Mouse (Mus musculus) embryo, embryonic 10 days (tissue): Measurements from ENCODE around the gene Wwtr1.

Experiments
- DNase-seq: peaks from one replicate; pipeline ENCODE4 v3.0.0-alpha.2; 2015; ENCODE audit warnings: low spot score

Gene Wwtr1

DNA sequence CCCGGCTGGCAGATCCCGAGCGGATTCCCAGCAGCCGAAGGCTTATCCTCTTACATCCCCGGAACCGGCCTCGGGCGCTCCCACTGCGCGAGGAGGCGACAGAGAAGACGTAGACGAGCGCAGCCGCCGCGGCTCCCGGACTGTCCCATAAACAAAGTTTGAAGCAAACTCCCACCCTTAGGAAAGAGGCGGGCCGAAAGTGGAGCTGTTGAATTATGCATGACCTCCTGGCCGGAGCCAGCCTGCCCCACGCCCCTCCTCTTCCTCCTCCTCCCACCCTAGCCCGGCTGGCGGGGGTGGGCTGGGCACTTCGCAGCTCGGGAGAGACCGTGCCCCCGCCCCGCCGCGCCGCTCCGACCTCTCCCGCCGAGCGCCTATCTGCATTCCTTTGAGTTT, at the start of gene Wwtr1:
TSS of gene Wwtr1 (minus strand) at position 251 of the 396 bp plus-strand sequence.
- DNase-seq, result peak; percentile 95

- DNase-seq, result no peak
These were observed 44.0 kb upstream of the Wwtr1 start for GRCm38 (mm10) chr3:57619718-57620117.

DNA sequence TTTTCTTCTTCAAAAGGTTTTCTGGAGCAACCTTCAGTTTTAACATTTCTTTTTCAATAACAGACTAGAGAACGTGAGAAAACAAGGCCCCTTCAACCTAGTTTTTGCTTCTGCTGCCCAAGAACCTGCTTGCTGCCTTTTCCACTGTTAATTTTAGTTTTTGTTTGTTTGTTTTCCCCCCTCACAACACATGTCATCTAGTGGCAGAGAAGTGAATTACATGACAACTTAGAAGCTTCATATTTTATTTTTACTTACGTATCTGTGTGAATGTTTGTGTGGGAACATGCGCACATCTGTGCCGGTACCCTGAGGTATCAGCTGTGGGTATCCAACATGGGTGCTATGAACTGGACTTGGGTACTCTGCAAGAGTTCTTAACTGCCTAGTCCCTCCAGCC, 39.9 kb upstream of the Wwtr1 start:
- DNase-seq, result no peak

- no peak for DNase-seq
These were observed 36.8 kb upstream of the Wwtr1 start for GRCm38 (mm10) chr3:57612430-57612997.

DNA sequence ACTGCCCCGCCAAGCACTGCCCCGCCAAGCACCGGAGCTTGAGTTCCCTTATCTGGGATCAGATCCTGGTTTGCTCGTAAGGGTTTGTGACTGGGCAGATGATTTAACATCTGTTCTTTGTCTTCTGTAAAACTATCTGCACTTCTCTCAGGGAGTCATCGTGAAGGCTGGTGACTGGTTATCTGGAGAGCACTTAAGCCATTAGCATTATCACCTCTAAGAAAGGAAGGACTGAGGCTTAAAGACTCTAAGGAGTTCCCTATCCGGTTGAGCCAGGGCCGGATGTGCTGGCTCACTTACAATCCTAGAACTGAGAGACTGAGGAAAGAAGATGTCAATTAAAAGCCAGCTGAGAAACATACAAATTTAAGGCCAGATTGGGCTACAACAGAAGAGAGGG, 36.1 kb upstream of the Wwtr1 start:
- no peak for DNase-seq

DNA sequence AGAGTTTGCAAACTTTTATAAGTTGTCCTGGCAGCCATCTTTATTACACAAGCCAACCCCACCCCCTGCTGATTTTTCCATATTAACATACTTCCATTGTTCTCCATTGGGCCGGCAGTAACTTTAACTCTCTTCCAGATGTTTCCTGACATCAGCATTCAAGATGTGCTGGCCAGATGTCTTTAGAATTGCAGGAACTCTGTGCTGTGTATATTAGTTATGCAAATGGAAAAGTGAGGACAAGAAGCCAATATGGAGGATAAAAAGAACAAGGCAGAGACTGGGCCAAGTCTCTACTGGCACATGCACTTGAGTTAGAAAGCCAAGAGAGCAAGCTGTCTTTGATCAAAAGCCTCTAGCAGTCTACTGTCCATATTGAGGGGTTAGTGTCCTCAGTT, 28.9 kb upstream of the Wwtr1 start:
- no peak for DNase-seq

DNA sequence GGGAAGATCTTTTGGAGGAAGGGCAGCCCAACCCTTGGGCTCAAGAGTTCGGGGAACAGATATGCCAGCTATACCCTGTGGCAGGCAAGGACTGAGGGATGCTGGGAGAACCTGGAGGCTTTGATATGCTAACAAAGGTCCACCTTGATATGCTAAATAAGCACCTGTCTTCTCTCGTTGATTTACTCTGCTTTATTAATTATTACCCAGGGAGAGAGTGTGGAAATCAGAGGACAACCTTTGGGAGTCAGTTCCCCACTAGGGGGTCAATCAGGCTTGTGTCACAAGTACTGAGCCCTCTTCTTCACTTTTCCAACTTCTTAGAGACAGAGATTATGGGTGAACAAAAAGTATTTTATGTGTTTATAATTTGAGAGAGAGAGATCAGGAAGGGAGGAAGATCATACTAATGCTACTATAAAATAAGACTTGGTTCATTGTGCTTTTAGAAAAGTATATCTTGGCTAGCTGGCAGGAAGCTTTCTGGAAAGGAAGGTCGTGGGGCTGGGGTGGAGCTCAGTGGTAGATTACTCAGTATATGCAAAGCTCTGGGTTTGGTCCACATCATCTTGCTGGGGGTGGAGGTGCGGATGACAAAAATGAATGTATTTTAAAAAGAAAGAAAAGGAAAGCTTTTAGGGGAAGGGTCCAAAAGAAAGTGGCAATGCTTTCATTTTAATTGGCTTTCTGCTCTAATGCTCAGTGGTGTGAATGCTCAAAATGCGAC, 28.3 kb upstream of the Wwtr1 start:
- no peak for DNase-seq

DNA sequence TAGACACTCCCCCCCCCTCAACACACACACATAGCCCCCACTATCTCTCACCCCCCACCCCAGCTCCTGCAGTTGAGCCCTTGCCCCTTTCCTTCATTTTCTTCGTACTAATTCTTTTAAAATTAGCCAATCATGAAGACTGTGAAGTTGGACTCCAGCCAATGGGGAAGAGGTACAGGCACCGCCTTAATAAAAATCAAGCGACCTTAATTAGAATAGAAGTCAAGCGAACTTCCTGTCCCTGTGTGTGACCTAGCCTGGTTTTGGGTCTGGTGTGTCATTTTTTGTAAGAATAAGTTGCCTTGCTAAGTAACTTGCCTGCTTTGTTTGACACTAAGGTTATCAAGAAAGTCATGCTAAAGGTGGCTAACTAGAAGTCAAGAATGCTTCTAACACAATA, 26.9 kb upstream of the Wwtr1 start:
- no peak for DNase-seq

DNA sequence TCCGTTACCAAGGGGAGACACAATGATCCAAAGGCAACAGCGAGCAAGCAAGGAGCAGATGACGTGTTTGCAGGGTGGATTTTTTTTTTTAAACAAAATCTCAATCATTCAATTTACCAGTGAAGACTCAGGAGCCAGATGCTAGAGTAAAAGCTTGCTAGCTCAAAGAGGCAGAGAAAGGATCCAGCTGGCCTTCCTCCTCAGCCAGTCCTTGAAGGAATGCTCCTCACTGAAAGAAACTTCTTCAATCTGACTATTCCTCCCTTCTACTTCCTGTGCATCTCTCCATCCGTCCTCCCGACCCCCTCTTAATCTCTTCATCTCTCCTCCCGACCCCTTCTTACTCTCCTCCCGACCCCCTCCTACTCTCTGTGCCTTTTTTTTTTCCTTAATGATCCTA, 20.9 kb upstream of the Wwtr1 start:
- no peak for DNase-seq

DNA sequence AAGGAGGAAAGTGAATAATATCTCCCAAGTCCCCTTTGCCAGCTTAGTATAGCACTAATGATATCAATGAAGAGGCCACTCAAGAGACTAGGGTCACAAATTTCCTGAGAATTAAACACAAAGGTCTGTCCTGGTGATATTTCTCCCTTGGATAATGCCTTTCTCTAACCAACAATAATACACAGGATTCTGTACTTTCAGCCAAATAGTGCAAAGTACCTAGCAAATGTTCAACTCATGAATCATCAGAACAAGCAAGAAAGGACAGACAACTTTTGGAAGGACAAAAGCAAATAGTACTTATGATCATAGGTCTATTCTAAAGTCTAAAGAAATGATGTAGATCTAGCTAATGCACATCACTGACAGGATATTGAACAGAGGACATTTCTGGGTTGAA, 19.8 kb upstream of the Wwtr1 start:
- DNase-seq, result no peak

DNA sequence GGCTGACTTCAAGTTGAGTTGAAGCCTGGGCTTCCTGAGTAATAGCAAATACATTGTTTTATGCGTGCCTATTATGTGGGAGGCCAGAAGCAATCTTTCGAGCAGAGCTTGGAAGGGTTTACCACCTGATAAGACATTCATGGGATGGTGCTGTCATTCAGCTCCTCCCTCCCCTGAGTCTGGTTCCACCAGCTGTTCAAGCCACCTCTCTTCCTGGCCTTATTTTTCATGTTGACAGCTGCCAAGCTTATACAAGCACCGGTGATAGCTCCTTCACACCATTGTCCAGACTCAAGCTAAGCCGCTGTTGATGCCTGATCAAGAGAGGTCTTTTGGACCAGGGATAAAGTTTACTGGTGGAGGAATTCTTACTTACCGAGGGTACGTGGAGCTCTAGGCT, 10.3 kb upstream of the Wwtr1 start:
- no peak for DNase-seq

- DNase-seq, result no peak
These were observed 7.8 kb upstream of the Wwtr1 start for GRCm38 (mm10) chr3:57583533-57583932.

GRCm38 (mm10) chr3:57580426-57581195, 4.9 kb upstream of the Wwtr1 start:
- no peak for DNase-seq

DNA sequence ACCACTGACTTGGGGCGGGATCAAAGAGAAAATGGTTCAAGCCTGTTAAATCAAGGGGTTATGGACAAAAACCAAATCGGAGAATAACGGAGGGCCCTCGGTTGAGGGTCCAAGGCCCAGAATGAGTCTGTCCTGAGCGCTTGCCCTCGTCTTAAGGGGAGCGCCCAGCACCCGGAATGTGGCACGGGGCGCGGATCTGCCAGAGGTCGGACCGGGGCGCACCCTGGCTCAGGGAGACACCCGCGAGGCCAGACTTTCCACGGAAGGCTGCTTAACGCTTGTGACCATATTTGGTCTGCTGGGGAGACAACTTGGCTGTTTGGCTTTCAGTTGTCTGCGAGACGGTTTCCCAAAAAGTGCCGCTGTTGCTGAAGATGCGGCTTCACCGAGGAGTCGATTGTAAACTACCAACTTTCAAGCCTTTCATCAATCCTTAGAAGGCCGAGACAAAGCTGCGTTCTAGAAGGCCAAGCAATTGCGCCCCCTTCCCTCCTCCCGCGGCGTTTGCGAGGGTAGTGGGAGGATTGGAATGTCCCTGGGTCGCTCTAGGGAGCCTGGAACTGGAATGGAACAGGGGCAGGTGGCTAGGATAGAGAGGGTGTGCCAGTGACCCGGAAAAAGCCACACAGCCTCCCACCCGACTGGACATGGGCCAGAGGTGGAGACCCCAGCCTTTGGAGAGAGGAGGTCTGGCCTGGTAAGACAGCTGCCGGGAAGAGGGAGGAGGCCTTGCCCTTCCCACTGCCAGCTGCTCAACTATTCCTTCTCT, 530 bp upstream of the Wwtr1 start:
- DNase-seq, result peak; percentile 85

- peak; percentile 62 for DNase-seq
These were observed 638 bp downstream of the Wwtr1 start for GRCm38 (mm10) chr3:57574885-57575659.

DNA sequence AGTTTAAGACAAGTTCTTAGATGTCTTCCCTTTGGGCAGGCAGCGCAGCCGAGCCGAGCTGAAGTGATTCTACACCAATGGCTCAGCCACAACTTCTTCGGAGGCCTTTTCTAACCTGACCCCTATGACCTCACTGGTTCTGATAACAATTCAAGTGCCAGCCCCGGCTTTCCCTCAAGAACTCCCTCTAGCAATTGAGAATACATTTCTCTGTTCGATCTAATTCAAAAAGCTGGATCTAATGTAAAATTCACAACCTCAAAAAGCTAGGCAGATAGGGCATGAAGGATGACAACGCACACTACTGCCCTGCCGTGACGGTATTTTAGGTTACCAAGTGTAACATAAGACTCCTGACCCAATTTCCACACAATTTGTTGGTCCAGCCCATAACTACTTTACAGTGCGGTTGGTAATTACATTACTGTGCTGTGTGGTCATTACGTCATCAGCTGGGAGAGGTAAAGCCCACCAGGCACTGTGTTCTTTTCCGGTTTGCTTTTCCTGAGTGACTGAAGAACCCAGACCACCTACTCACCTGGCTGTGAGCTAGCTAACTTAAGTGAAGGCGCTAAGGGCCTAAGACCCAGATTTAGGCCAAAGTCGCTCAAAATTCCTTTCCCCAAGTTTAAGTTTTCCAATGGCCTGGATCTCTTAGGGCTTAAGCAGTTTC, 1.7 kb downstream of the Wwtr1 start:
- DNase-seq, result peak; percentile 17

- no peak for DNase-seq
These were observed 3.3 kb downstream of the Wwtr1 start for GRCm38 (mm10) chr3:57572331-57572975.

DNA sequence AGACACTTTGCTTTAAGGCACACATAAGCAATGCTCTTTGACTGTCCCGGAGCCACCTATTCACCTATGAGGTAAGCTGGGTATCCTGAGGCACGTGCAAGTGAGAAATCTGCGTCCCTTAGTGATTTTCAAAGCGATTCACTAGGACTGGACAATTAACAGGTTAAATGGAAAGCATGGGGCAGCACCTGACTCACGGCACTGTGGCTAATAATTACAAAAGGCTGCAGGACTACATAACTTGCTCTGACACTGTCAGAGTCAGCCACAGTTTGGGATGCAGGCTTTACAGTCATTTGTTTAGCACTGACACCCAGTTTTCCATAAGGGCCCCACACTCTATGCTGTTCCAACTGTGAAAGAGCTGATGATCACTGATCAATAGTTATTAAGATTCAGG, 9.1 kb downstream of the Wwtr1 start:
- no peak for DNase-seq

- no peak for DNase-seq
These were observed 12.1 kb downstream of the Wwtr1 start for GRCm38 (mm10) chr3:57563627-57564026.

GRCm38 (mm10) chr3:57562996-57563506, 12.7 kb downstream of the Wwtr1 start:
- DNase-seq, result no peak
